Mouse (Mus musculus): ENCODE measurements around the gene Mdk. TPM values are rescaled to one million over a fixed set of nuclear protein-coding genes. Genes with fewer than 3 reads are reported as not detected.

Mdk gene
- total RNA-seq, 2 experiments from 2014 or later: 3.3 to 3.4 TPM

DNA sequence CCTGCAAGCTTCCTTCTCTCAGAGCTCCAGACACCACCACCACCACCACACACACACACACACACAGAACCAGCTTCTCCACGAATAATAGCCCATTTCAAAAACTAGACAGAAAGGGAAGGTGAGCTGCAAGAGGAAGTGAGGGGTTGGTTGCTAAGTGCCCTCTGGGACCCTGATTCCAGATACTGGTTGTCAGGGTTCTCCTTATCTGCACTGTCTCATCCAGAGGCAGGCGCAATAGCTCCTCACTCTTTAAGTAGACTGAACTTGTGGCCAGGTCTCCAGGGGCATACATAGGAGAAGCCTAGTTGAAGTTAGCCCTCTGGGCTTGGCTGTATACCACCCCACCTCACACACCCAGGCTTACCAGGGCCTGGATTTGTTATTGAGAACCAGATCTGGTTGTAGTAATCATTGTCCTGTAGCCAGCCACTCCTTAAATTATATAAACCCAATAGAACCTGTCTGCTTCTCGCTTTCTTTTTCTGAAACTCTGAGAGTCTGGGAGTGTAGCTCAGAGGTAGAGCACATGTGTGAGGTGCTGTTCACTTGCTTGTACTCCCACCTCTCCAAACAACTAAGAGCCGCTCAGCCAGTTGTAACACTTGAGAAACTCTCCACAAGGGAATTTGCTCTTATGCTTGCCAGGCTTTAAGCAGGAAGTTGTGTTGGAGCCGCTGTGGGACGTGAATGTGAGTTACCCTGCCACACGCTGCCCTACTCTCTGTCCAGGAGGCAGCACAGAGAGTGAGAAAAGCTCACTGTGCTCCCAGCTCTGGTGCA is 18.6 kb downstream of the Mdk start:
- DNase-seq: no peak

DNA sequence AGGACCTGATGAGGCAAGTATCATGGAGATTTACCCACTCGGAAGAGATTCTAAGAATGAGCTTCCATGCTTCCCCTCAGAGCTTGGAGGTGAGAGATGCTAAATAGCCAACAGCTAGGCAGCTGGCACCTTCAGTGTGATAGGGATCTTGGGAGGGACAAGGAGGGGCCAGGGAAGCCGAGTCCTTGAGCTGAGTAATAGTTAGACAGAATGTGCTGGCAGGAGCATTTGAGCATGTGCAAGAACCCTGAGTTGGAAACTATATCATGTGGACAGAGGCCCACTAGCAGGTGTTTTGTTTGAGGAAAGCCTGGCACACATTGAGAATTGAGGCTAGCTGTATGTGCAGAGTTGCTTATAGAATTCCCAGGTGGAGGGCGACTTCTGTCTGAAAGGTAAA is 19.5 kb downstream of the Mdk start:
- no peak for DNase-seq

DNA sequence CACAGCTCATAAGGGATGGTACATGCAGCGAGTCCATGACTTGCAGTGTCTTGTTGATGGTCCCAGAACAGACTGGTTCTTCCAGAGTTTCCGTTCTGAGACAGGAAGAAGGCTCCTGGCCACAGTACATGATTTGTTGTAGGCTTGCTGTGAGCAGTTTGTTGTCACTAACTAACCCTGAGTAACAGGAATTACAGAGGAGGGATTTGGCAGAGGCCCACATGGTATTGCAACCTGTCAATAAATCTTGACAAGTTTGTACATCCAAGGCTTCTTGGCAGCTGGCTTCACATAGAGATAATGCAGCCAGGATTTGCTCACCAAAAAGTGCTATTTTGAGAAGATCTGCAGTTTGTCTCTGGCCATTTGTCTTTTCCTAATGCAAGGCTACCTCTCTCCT is 26.0 kb downstream of the Mdk start:
- no peak for DNase-seq

DNA sequence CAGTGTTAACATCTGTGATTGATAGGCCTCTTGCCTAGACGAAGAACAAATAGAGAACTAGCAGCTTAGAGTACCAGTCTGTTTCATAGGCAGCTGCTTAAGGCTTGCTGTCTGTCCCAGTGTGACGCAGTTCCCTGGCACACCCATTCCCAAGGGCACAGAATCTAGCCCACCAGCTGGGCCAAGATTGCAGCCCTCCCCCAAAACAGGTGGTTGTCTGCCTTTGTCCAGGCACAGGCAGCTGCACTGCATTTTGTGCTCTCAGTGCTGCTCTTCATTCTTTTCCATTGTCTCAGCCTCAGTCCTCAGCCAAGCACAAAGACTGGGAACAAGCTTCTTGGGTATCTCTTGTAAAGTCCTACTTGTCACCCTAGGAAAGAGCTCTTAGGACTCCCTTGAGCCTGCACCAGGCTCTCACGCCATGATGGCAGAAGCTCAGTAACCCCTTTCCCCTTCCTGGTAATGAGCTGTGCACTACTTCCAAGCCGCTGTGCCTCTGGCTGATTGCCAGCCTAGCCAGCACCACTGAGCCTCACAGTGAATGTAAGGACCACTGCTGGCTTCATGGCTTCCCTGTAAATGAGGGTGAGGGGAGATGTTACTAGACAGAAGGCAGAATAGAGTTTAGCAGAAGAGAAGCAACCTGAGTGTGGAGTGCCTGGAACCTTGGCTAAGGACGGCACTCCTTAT is 27.3 kb downstream of the Mdk start:
- DNase-seq: no peak

DNA sequence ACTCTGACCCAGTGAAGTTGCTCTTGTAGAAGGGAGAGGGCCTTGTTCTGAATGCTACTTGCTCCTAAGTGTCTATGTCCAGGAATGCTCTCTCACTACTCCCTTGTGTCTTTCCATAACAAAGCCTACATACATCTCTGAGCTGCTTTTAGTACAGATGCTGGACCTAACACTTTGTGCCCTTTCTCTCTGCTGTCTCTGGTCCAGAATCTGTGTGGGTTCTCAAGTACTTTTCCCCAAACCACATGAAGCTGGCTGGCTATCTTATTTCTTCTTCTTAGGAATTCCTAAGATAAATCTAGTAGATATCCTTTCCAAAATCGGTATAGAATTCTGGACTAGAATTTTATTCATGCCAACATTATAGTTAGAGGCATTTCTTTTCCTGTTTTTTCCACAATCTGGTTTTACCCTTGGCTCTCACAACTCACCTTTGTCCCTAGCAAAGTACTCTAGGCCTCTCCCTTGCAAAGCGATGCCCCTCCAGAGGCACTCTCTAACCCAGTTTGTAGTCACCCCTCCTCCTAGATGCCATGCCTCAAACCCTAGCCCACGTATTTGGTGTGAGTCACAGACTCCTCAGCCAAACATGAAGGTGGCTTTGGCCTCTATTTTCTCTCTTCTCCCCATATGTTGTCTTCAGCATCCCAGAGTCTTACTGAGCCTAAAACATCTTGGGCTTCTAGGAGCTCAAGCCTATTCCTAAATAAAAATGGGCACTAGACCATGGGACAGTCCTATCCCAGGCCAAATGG is 28.7 kb downstream of the Mdk start:
- no peak for DNase-seq

DNA sequence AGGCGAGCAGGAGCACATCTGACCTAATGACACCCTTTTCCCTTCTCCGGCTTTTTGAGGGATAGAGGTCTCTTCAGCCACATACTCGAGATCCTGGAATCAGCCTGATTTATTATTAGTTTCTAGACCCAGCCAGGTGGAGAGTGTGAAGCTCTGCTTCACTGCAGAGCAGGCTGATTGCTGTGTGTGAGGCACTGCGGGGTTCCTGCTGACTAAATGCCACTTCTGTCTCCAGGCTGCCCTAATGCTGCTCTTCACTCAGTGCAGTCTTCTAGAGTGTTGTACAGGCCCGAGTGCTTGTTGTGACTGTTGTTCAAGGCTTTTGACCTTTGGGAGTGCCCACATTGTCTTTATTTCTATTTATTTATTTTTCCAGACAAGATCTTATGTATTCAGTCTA is 29.8 kb downstream of the Mdk start:
- no peak for DNase-seq

DNA sequence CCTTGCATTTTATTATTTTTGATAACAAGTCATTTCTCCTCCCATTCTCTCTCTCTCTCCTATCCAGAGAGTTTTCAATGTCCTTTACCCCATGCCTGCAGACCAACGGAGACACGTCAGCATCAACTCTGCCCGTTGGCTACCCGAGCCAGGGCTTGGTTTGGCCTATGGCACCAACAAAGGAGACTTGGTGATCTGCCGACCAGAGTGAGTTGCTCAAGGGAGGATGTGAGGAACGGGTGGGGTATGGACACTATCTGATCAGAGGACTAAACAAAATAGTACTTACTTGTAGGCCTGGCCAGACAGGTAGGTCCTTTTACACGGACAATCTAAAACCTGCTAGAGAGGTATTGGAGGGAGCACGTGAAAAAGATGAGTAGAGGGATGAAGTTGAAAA is 31.7 kb downstream of the Mdk start:
- no peak for DNase-seq

DNA sequence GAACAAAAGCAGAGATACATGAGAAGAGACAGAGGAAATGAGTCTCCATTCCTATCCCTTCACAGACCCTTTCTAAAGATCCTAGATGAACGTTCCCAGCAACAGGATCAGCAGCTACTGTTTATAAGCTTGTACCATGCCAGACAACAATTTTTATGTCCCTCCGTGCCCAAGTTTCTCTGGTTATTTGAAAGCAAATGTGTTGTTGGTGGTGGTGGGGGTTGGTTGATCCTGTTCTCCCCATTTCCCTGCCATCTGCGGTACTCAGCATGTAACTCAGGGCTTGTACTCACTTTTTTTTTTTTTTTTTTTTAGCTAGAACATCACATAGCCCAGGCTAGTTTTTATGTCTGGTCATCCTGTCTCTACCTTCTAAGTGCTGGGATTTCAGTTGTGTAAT is 33.0 kb downstream of the Mdk start:
- DNase-seq: no peak

DNA sequence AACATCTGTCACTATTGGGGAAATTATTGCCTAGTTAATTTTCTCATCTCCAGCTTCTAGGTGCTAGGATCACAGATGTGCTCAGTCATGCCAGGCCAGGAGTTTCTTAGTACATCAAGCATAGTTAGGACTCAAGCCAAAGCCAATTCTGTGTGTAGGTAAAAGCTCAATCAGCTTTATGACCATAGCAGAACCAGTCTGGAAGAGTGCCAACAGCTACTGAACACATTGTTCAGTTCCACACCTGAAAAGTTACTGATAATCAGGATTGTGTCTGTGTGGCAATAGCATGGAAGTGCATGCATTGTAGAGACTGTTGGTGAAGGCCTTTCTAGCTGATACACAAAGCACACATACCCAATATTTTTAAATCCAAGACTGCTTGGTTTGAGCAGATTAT is 34.1 kb downstream of the Mdk start:
- DNase-seq: no peak

DNA sequence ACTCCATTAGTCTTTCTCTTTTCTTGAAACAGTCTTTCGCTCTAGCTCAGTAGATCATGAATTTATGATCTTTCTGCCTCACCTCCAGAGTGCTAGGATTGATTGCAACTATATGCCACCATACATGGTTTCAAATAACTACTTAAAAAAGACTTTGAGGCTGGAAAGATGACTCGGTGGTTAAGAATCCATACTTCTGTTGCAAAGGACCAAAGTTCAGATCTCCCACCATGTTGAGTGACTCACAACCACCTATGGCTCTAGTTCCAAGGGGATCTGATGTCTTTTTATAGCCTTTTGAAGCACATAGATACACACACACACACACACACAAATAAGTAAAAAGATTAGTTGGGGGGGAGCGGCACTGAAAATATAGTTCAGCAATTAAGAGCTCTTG is 36.7 kb downstream of the Mdk start:
- no peak for DNase-seq

DNA sequence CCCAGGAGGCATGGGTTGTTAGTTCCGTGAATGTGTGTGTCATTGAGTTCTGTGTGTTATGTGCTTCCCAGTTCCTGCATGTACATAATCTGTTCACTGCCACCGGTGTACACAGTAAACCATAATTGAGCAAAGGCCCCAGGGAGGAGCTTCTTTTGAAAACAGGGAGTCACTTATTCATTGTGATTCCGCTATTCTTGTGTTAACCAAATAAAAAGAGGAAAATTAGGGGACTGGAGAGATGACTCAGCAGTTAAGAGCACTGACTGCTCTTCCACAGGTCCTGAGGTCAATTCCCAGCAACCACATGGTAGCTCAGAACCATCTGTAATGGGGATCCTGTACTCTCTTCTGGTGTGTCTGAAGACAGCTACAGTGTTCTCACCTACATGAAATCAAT is 37.4 kb downstream of the Mdk start:
- DNase-seq: no peak

DNA sequence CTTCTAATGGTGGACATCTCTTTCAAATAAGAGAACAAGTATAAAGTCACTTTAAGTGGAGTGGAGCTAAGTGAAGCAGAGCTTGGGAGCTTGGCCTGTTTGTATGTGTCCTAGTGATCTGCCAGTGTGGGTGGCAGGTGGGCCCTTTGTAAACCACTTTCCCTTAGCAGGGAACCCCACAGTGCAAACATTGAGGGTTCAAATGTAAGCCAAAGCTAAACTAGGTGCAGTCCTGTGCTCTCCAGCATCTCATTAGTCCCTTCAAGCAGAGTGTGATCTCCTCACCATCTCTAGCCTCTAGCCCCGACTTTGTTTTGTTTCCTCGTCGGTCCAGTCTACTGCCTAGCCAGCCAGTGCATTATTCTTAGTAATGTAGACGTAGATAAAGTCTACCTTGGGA is 47.5 kb downstream of the Mdk start:
- DNase-seq: no peak

DNA sequence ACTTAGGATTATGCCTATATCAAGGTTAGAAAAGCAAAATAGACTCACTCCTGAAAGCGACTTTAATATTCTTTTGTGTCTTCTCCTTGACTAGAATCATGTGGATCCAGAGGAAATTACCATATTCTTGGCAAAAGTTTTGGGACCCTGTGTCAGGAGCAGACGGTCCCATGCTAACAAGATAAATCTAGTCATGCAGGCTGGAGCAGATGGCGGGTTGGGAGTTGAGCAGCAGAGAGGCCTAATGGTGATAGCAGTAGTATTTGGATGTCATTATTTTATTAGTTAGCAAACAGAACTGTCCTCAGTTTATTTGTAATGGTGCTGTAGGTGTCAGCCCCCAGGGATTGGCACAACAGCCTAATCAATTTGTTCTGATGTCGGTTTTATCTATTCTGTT is 48.1 kb downstream of the Mdk start:
- no peak for DNase-seq

Small RNA genes within 50 kb of the gene (microRNA-seq; reads per million reads assigned to microRNA genes)
- gene Mir6999 (ENCODE audit: borderline replicate concordance in 2 of 2): 0 to 0.74 reads per million in 2 experiments

Other genes with a start within 250 kb of the Mdk start
- 10 to 100 TPM; 23.4 to 24.4 TPM for gene Atg13, start 221.7 kb downstream of the Mdk start, total RNA-seq (2021)
- 1 to 10 TPM; 3.4 TPM for gene Harbi1, start 221.4 kb downstream of the Mdk start, total RNA-seq (2021)
- 10 to 100 TPM; 12.6 to 13.0 TPM for gene Ambra1, start 202.2 kb downstream of the Mdk start, total RNA-seq (2021)
- not detected for gene Chrm4, start 5.0 kb downstream of the Mdk start, total RNA-seq (2021)
- gene Gm9821, start 13.4 kb upstream of the Mdk start, total RNA-seq (2021): not detected
- 10 to 100 TPM; 32.3 to 34.8 TPM for gene Dgkz, start 43.6 kb upstream of the Mdk start, total RNA-seq (2021)
- 10 to 100 TPM in 1 of 2 experiments, 1 to 10 TPM in 1; 8.0 to 10.3 TPM for gene Creb3l1, start 92.2 kb upstream of the Mdk start, total RNA-seq (2021)
- gene Phf21a, start 160.8 kb upstream of the Mdk start, total RNA-seq (2021): 10 to 100 TPM; 20.2 to 21.1 TPM